Mouse (Mus musculus): ENCODE measurements around the gene Uba3.
A peak's percentile ranks its signal among the peaks of the same experiment; 100 is the strongest.

The Uba3 gene

DNA sequence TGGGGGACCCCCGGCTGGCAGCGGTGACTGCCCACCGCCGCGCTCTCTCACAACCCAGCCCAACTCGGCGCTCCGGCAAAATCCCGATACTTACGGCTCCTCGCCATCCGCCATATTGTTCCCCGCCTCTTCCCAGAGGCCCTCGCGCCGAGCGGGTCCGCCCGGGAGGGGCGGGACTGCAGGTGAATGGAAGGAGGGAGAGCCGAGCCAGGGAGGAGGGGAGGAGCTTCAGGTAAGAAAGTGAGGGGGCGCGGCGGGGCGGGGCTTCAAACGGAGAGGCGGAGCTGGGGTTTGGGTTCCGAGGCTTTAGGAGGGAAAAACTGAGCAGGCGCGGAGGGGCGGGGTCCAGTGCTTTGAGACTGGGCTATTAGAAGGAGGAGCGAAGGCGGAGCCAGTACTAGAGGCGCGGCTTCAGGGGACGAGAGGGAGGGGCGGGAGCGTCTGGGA lies at the start of gene Uba3:
Gene Uba3 (minus strand): TSS at position 209 of the 447 bp plus-strand sequence.
- peak; percentile 98 for DNase-seq

- peak; percentile 13 for DNase-seq
Measured at GRCm38 (mm10) chr6:97252711-97253221, 47.3 kb upstream of the Uba3 start, which contains the start of gene Lmod3. Lmod3 (minus strand) TSS chr6:97252759.

GRCm38 (mm10) chr6:97252086-97252485 lies 46.6 kb upstream of the Uba3 start:
- DNase-seq = no peak

DNA sequence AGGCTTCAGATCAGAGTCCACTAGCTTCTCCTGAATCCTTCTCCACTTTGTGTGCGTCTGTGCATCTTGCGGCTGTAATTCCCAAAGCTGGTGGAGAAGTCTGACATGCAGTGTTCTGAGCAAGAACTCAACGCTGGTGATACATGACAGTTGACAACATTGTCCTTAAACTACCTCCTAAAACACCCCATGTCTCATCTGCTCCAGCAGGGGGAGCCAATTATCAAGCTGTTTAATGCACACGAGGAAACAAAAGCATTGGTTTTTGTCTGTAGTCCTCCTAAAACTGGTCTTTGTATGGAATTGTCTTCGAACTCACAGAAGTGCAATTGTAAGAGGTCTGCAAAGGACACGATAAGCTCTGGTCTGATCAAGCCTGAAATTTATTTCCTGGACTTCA lies 45.5 kb upstream of the Uba3 start:
- DNase-seq = peak; percentile 40

GRCm38 (mm10) chr6:97245200-97245599 lies 39.8 kb upstream of the Uba3 start:
- DNase-seq = no peak

DNA sequence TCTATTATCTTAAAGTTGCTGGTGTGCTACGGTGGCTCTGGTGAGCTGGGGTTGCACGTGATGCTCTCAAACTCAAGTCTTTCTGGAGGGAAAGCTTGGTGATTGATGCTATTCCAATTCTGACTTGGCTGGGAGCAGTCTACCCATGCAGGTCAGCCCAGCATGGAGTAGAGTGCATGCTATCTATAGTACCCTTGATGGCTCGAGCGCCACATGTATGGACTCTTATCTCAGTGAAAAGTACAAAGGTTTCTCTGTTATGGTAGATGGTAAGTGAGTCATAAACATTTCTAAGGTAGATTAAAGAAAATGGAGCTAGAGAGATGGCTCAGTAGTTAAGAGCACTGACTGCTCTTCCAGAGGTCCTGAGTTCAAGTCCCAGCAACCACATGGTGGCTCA lies 37.1 kb upstream of the Uba3 start:
- no peak for DNase-seq

DNA sequence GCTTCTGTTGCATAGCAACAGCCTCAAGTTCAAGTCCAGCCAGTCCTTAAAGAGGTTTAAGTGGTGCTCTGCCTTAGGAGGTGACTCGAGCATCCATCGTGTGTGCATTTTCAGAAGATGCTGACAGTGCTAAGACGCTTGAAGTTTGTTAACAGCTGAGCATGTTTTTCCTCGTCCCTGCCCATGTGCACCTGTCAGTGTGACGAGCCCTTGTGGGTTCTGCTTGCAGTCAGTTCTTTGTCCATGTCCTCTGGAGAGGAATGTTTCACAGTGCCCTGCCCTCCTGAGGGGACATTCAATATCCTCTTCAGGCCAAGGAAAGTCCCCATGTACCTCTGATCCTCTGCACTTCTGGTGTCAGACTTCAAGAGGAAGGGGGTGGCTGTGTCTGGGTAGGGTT lies 34.6 kb upstream of the Uba3 start:
- DNase-seq = no peak

DNA sequence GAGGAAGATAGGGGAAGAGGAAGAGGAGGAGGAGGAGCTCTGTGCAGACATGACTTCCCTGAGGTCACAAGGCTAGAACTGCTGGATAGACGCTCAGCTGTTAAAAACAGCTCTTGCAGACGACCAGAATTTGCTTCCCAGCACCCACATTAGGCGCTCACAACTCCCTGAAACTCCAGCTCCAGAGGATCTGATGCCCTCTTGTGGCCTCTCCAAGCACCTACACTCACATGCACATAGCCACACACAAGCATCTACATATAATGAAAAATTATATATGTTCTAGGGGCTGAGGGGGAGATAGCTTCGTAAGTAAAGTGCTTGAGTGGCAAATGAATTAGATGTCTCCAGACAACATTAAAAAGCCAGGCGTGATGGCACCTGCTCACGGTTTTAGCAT lies 33.9 kb upstream of the Uba3 start:
- no peak for DNase-seq

DNA sequence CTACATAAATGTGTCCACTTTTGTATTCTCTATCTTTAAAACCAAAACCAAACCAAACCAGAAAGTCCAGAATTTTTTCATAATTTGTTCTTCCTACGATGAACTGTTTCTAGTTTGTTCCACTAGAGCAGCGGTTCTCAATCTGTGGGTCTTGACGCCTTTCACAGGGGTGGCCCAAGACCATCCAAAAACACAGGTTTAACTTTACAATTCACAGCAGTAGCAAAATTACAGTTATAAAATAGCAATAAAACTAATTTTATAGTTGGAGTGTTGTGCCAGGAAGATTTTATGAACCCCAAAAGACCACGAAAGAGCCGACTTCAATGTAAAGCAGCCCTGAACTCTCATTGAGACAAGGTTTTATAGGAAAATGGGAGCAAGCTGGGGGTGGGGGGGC lies 30.6 kb upstream of the Uba3 start:
- DNase-seq = no peak

DNA sequence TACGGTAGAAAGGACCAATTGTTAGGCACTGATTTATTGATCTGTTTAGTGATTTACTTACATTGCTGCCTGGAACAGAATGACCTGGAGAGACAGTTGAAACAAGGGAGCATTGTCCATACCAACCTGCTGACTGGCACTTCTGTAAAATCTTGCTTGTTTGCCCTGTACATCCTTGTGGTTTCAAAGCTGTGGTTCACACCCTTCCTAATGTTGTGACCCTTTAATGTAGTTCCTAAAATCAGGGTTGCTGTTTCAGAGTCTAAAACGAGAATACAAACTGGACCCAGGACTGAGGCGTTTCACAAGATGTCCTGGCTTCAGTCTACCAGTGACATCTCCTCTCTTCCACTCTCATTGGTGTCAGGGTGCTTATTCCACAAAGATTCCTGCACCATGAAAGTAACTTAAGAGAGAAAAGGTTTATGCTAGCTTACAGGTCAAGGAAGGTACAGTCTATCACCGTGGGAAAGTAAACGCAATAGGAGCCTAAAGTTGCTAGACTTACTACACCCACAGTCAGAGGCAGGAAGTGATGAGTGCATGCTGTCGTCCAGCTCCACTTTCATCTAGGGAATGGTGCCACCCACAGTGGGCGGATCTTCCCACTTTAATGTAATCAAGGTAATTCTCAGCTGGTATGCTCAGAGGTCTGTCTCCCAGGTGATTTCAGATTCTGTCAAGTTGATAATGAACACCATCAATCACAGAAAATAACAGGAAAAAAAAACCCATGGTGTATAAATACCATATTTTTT lies 29.6 kb upstream of the Uba3 start:
- DNase-seq = no peak

- DNase-seq = no peak
Measured at GRCm38 (mm10) chr6:97227067-97227847, 21.8 kb upstream of the Uba3 start.

GRCm38 (mm10) chr6:97226083-97226491 lies 20.6 kb upstream of the Uba3 start:
- DNase-seq = no peak

DNA sequence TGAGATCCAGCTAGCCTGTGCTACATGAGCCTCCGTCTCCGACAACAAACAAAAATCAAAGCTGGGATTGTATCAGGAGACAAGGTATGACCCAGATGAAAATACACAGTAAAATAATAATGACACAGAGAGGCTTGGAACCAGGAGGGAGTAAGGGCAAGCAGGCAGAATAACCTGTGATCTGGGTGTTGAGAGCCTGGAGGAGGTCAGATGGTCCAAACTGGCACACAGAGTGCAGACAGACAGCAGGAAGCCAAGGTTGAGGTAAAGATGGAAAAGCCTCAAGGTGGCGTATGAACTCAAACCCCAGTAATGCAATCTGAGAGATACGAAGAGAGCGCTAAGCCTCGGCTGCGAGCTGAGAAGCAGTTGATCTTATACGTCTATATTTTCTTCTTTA lies 19.1 kb upstream of the Uba3 start:
- no peak for DNase-seq

- no peak for DNase-seq
Measured at GRCm38 (mm10) chr6:97223566-97223965, 18.1 kb upstream of the Uba3 start.

GRCm38 (mm10) chr6:97222931-97223467 lies 17.6 kb upstream of the Uba3 start:
- DNase-seq = no peak

- DNase-seq = no peak
Measured at GRCm38 (mm10) chr6:97222321-97222720, 16.9 kb upstream of the Uba3 start.

DNA sequence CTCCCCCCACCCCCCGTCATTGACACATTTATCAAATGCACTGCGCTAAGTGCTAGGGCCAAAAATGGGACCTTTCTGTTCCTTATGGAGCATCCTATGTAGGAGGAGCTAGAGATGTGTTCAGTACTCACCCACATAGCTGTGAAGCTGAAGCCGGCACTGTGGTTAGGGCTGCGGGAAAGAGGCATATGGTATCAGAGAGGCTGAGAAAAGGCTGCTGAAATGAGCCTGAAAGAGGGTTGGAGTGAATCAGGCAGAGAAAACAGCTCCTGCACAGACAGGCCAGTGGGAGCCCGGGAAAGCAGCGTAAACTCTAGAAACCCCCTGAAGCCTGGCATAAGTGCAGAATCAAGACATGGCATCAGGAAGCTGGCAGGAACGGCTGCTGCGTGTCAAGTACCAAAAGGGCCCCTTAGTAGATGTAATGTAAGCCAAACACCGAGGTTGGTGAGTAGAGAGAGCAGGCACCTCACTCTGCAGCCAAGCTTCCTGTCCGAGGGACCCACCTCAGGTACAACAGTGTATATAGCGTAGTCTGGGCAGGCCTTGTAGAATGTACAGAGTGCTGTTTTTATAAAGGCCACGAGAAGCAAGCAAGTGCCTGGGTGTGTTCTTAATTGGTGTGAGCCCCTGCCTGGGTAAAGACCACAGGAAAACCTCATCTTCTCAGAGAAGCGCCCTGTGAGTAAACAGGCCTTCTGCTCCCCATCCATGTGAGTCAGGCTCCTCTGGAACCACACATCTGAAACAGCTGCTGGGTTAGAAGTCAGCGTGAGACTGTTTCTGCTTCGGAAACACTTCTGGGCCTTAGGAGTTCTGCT lies 16.0 kb upstream of the Uba3 start:
- DNase-seq = peak; percentile 61

DNA sequence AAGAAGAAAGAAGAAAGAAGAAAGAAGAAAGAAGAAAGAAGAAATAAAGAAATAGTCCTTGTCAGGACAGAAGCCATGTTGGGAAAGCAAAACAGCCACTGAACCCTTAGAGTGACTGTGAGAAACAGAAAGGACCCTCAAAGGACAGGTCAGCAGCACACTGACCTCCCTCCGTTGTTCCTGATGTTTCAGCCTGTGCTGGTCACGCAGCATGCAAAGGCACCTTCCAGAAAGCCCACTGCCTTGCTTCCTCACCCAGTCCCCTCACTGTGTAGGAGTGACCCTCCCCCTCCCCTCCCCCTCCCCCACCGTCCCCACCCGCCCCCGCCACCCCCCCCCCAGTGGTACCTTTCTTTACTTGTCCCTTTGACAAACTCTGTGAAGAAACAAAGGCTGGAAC lies 15.2 kb upstream of the Uba3 start:
- DNase-seq = no peak

DNA sequence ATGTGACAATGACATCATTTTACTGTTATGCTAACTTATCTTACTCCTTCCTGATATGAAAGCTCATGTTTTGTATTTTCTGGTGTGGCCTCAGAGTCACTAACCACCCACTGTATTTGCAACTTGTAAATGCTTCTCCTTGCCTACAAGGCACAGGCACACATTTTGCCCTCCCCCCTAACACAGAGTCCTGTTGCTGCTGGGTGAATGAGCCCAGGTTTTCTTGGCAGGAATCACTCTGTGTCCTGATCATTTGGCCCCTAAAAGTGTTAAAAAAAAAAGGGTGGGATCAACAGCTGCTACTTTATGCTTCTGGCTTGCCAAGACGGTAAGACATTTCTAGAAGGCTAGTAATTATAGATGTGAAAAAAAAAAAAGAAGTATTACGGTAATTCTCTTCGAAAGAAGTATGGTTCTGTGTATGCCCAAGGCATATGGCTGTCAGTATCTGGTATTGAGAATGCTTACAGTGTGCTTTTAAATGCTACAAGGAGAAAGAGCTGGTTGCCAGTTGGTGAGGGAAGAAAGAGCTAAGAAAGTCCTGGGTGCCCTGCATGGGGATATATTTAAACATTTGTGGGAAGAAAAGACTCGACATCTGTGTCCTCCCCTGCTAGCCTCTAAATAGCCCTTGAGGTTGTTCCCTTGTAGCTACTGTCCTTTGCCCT lies 10.8 kb upstream of the Uba3 start:
- DNase-seq = no peak

DNA sequence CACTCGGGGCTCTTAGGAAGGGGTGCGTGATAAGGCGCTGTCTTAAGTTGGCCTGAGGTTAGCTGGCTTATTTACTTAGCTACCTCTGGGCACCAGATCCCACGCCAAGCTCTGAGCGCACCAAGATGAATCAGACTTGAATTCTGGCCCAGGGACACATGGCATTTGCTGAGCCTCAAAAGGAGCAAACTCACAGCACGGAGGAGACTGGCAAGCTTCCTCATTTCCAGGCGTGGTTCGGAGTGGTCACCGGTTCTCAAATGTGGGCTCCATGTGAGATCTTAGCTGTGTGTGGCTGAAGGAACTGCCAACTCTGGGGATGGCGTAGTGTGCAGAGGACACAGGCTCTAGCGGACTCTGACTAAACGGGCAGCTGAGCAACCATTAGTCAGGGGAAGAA lies 6.5 kb upstream of the Uba3 start:
- peak; percentile 47 for DNase-seq

- DNase-seq = peak; percentile 33
Measured at GRCm38 (mm10) chr6:97210962-97211601, 5.6 kb upstream of the Uba3 start.

All from right cerebral cortex, postnatal 25 days (tissue).